Mouse (Mus musculus) cortical plate, adult 2 months (tissue): ENCODE measurements at regions not wholly inside any gene's neighbourhood (a gene's known extent, or its start where the extent isn't known, plus 50 kb on each side); places are given as distances from the start of the nearest gene placed in this dataset.

Experiments used
- CTCF ChIP-seq: fragments of 200-500 bp; IDR thresholded peaks from 2 replicates; pipeline ENCODE4 v1.5.1; 2011; ENCODE audit warnings: mild to moderate bottlenecking, control low read depth, low read length; ENCODE audit not compliant: insufficient read depth; ENCODE audit errors: extremely low read depth
- POLR2A ChIP-seq: fragments of 200-500 bp; IDR thresholded peaks from 2 replicates; pipeline ENCODE4 v1.6.1; 2011; ENCODE audit warnings: mild to moderate bottlenecking, low read length, control low read depth; ENCODE audit not compliant: insufficient read depth; ENCODE audit errors: extremely low read depth

- TF ChIP-seq CTCF, result no peak
- no peak for TF ChIP-seq POLR2A
Measured at GRCm38 (mm10) chr13:71350787-71351186, 509.2 kb upstream of the Adamts16 start.
